Comparison of ENCODE assay signal across 14 mouse cellular contexts in the genomic region with DNA sequence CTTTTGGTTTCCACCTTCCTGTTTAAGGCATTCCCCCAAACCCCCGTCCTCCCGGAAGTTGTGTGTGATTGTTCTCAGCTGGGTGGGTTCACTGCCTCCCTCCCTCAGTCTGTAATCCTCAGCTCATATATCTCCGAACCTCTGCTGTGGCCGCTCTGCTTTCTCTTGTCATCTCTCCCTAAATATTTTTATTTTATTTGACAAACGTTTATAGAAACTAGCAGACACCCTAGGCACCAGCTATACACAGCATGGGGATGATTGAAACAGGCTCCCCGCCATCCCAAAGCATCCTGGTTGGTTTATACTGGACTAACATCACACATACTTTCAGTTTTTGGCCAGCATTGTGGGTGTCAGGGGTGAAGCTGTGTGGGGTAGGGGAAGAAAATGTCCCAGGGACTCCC.
DNase-seq lines count a peak whose midpoint lies in the region; ATAC-seq and TF ChIP-seq lines count a peak whose summit lies in the region.
"Had no signal": no experiment of that assay in that cellular context is flagged by ENCODE, and none has a peak within 500 bp of the region (broad histone marks: within the 10 kb centered on the region; RNA-seq: fewer than 3 reads in every experiment).

No protein-coding gene starts in this region.

- peak overlapping the region; percentile 57 for H3K27ac ChIP-seq in intestine, embryonic 14.5 days (ENCODE audit: low read depth)
- H3K27ac ChIP-seq in intestine, postnatal 0 days (ENCODE audit: low read depth, low read length) = no peak overlapping the region
- H3K27ac ChIP-seq in lung, embryonic 15.5 days = peak overlapping the region; percentile 74
- H3K27ac ChIP-seq in neural tube, embryonic 15.5 days (replicated peaks) = no peak overlapping the region

- peaks cover 40% of the 10 kb centered on the region for H3K4me1 ChIP-seq in intestine, embryonic 14.5 days (replicated peaks; ENCODE audit: control insufficient read depth, insufficient read depth, low read length)
- no peaks in the 10 kb centered on the region; the same call in 1 of the 2 replicates for H3K4me1 ChIP-seq in intestine, postnatal 0 days (replicated peaks; ENCODE audit: control insufficient read depth, insufficient read depth, low read length)
- H3K4me1 ChIP-seq in lung, embryonic 15.5 days = peaks cover 51% of the 10 kb centered on the region
- peaks cover 14% of the 10 kb centered on the region for H3K4me1 ChIP-seq in neural tube, embryonic 15.5 days

- intact Hi-C loops in left cerebral cortex, postnatal 14 days (cut with DNase I) = no loop called here

- no peak overlapping the region for H3K4me2 ChIP-seq in intestine, embryonic 14.5 days (ENCODE audit: low read length)
- H3K4me2 ChIP-seq in intestine, postnatal 0 days (replicated peaks; ENCODE audit: low read depth) = no peak overlapping the region
- H3K4me2 ChIP-seq in lung, embryonic 15.5 days = no peak overlapping the region
- H3K4me2 ChIP-seq in neural tube, embryonic 15.5 days = no peak overlapping the region
- H3K4me2 ChIP-seq: embryonic facial prominence, embryonic 13.5 days; forebrain, embryonic 12.5 days; heart, embryonic 13.5 days; liver, embryonic 11.5 days had no signal

- H3K4me3 ChIP-seq in intestine, embryonic 14.5 days (ENCODE audit: low read depth, low read length) = no peak overlapping the region
- H3K4me3 ChIP-seq in intestine, postnatal 0 days (ENCODE audit: low read depth, low read length) = no peak overlapping the region
- no peak overlapping the region for H3K4me3 ChIP-seq in lung, embryonic 15.5 days
- H3K4me3 ChIP-seq in neural tube, embryonic 15.5 days (replicated peaks) = no peak overlapping the region
- H3K4me3 ChIP-seq: embryonic facial prominence, embryonic 13.5 days; forebrain, embryonic 12.5 days; heart, embryonic 13.5 days had no signal

- WGBS in intestine, embryonic 14.5 days = 22% methylated on average over 6 of the region's 6 CpGs
- WGBS in intestine, postnatal 0 days = 57% methylated on average over 6 of the region's 6 CpGs
- 29% methylated on average over 6 of the region's 6 CpGs for WGBS in lung, embryonic 15.5 days
- WGBS in neural tube, embryonic 15.5 days = 68% methylated on average over 6 of the region's 6 CpGs

- TF ChIP-seq CTCF in intestine, postnatal 0 days (IDR thresholded peaks at IDR 0.05; ENCODE audit: low read depth) = no peak

- H3K36me3 ChIP-seq in intestine, embryonic 14.5 days (ENCODE audit: control insufficient read depth, insufficient read depth, low read length) = no peaks in the 10 kb centered on the region
- no peaks in the 10 kb centered on the region for H3K36me3 ChIP-seq in intestine, postnatal 0 days (ENCODE audit: control insufficient read depth, insufficient read depth)
- no peaks in the 10 kb centered on the region for H3K36me3 ChIP-seq in lung, embryonic 15.5 days
- no peaks in the 10 kb centered on the region for H3K36me3 ChIP-seq in neural tube, embryonic 15.5 days
- H3K36me3 ChIP-seq: embryonic facial prominence, embryonic 13.5 days; forebrain, embryonic 12.5 days; heart, embryonic 13.5 days had no signal

- DNase-seq in intestine, embryonic 14.5 days (ENCODE audit: low spot score) = peak; percentile 68
- no peak for DNase-seq in lung, adult 18-20 months
- DNase-seq in lung, postnatal 4 days = peak; percentile 47 to 70
- peak; percentile 65 for DNase-seq in thymus, postnatal 14 days
- no peak for DNase-seq in left cerebral cortex, postnatal 14 days (ENCODE audit: low spot score in 2 of 2)
- DNase-seq: cerebellum, adult 11-12 months; layer of hippocampus, adult 9-11 months had no signal

- peak; percentile 72 for ATAC-seq in intestine, embryonic 14.5 days (replicated peaks; ENCODE audit: low FRiP score, low TSS enrichment, low read depth)
- ATAC-seq in intestine, postnatal 0 days = no peak
- peak; percentile 88 for ATAC-seq in lung, embryonic 15.5 days (ENCODE audit: borderline replicate concordance, extremely low read depth, low FRiP score, low TSS enrichment)
- ATAC-seq in neural tube, embryonic 15.5 days (ENCODE audit: low FRiP score) = no peak

- H3K9me3 ChIP-seq in intestine, embryonic 14.5 days (ENCODE audit: control insufficient read depth, low read length) = no peaks in the 10 kb centered on the region
- no peaks in the 10 kb centered on the region for H3K9me3 ChIP-seq in intestine, postnatal 0 days (ENCODE audit: control insufficient read depth)
- H3K9me3 ChIP-seq in lung, embryonic 15.5 days = no peaks in the 10 kb centered on the region
- no peaks in the 10 kb centered on the region for H3K9me3 ChIP-seq in neural tube, embryonic 15.5 days (replicated peaks)
- H3K9me3 ChIP-seq: embryonic facial prominence, embryonic 13.5 days; forebrain, embryonic 12.5 days; heart, embryonic 13.5 days had no signal

- no peak overlapping the region for H3K9ac ChIP-seq in intestine, embryonic 14.5 days (ENCODE audit: low read length)
- H3K9ac ChIP-seq in intestine, postnatal 0 days (ENCODE audit: low read depth, low read length) = no peak overlapping the region
- H3K9ac ChIP-seq in lung, embryonic 15.5 days = no peak overlapping the region
- H3K9ac ChIP-seq in neural tube, embryonic 15.5 days (replicated peaks) = no peak overlapping the region
- H3K9ac ChIP-seq: embryonic facial prominence, embryonic 13.5 days; forebrain, embryonic 12.5 days; heart, embryonic 13.5 days had no signal

- no peaks in the 10 kb centered on the region for H3K27me3 ChIP-seq in intestine, embryonic 14.5 days (replicated peaks; ENCODE audit: control insufficient read depth, insufficient read depth, low read length)
- no peaks in the 10 kb centered on the region for H3K27me3 ChIP-seq in intestine, postnatal 0 days (replicated peaks; ENCODE audit: control insufficient read depth, insufficient read depth, low read length)
- no peaks in the 10 kb centered on the region for H3K27me3 ChIP-seq in lung, embryonic 15.5 days
- 0 out of 2 replicates have a peak, but pooled peaks cover 8% of the 10 kb centered on the region for H3K27me3 ChIP-seq in neural tube, embryonic 15.5 days (replicated peaks)
- H3K27me3 ChIP-seq: embryonic facial prominence, embryonic 13.5 days had no signal

Comparison
In these comparisons a context has a peak if more than half of its experiments do, and no peak if none do; other contexts are left out.
1. ATAC-seq: peak in intestine, embryonic 14.5 days (single experiment) and lung, embryonic 15.5 days (single experiment); none in intestine, postnatal 0 days (single experiment) and neural tube, embryonic 15.5 days (single experiment).
2. DNase-seq: peak in intestine, embryonic 14.5 days (single experiment), lung, postnatal 4 days (2 of 2) and thymus, postnatal 14 days (single experiment); none in lung, adult 18-20 months (0 of 2) and left cerebral cortex, postnatal 14 days (0 of 2).
3. H3K27ac ChIP-seq: peak in intestine, embryonic 14.5 days (single experiment) and lung, embryonic 15.5 days (single experiment); none in intestine, postnatal 0 days (single experiment) and neural tube, embryonic 15.5 days (single experiment).